Mouse (Mus musculus) forebrain, embryonic 14.5 days (tissue): Measurements from ENCODE around the gene Mrps9. TPM values are rescaled to one million over a fixed set of nuclear protein-coding genes. Genes with fewer than 3 reads are reported as not detected.

ENCODE experiments used
- ATAC-seq: fragments of 200-750 bp; cut with Nextera tagmentation; 2 replicates; pipeline ENCODE4 v1.8.0; 2017; ENCODE audit warnings: mild to moderate bottlenecking, moderate library complexity
- DNase-seq: peaks from one replicate; pipeline ENCODE4 v3.0.0-alpha.2; 2015; ENCODE audit warnings: low spot score
- H3K27ac ChIP-seq: fragments of 300-500 bp; sonication (generic); 2 replicates; pipeline ENCODE4 v1.5.1; 2014; ENCODE audit warnings: low read depth, mild to moderate bottlenecking, control low read depth, low read length, moderate library complexity
- H3K27me3 ChIP-seq: fragments of 300-500 bp; sonication (generic); replicated peaks from 2 replicates; pipeline ENCODE4 v1.6.1; 2014; ENCODE audit warnings: low read length, control low read depth, mixed read lengths; ENCODE audit not compliant: control insufficient read depth, insufficient read depth
- H3K36me3 ChIP-seq: fragments of 300-500 bp; sonication (generic); 2 replicates; pipeline ENCODE4 v1.6.1; 2014; ENCODE audit warnings: low read length, control low read depth; ENCODE audit not compliant: control insufficient read depth, insufficient read depth
- H3K4me1 ChIP-seq: fragments of 300-500 bp; sonication (generic); 2 replicates; pipeline ENCODE4 v1.6.1; 2014; ENCODE audit warnings: antibody characterized with exemption, low read length, control low read depth; ENCODE audit not compliant: control insufficient read depth, insufficient read depth
- H3K4me2 ChIP-seq: fragments of 300-500 bp; sonication (generic); 2 replicates; pipeline ENCODE4 v1.6.1; 2014; ENCODE audit warnings: mild to moderate bottlenecking, control low read depth, low read length
- H3K4me3 ChIP-seq: fragments of 300-500 bp; sonication (generic); 2 replicates; pipeline ENCODE4 v1.5.1; 2014; ENCODE audit warnings: low read depth, low read length, control low read depth
- H3K9ac ChIP-seq: fragments of 300-500 bp; sonication (generic); 2 replicates; pipeline ENCODE4 v1.6.1; 2014; ENCODE audit warnings: mild to moderate bottlenecking, low read length, control low read depth, moderate library complexity
- H3K9me3 ChIP-seq: fragments of 300-500 bp; sonication (generic); replicated peaks from 2 replicates; pipeline ENCODE4 v1.6.1; 2016; ENCODE audit warnings: low read length, control low read depth, mixed read lengths; ENCODE audit not compliant: control insufficient read depth
- WGBS: fragments of 180-500 bp; shearing (Covaris S2); extraction: QIAGEN DNeasy Blood & Tissue Kit; methylation state at CpG from one replicate; pipeline ENCODE4 v1.1.7; 2014; 5-methylcytosine and 5-hydroxymethylcytosine counted together
- polyA plus RNA-seq: library from polyadenylated mRNA; unstranded; fragments of >200 nt; fragmentation: Nextera tagmentation; extraction: Ambion mirVana; gene quantifications from 2 replicates; pipeline ENCODE4 v1.2.1, GENCODE M21; 2014

Gene Mrps9
- 45.4 and 48.0 TPM in 2 replicates for polyA plus RNA-seq

DNA sequence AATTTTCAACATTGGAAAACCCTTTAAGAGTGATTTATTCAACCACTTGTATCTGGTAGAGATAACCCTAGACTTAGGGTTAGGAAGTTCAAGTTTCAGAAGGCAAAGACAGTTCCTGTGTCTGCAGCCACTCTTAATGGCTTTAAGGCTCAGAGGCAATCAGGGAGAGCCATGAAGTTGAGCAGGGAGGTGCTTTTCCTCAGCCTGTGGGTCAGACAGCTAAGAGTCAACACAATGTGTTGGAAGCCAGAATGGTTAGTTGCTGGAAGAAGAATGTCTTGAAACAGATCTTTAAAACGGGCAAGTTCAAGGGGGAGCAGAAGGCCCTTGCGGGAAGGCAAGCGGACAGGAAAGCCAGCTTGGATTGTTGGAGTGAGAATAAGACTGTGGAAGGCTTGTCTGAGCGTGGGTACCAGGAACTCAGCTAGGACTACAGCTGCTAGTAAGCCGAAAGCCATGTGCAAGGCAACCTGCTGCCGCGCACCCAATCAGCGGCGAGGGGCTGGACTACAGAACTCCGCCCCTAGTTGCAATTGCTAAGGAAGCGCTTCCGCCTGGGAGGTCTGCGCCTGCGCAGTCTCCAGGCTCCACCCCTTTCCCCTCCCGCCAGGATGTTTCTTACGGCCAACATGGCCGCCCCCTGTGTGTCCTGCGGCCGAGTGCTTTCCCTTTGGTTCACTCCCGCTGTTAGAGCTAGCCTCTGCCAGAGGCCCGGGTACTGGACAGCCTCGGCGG, at the start of gene Mrps9:
Gene Mrps9, plus strand, starts transcription at position 571 of the 735 bp plus-strand sequence.
- Histone ChIP-seq H3K9me3 (no peaks in the 10 kb centered on the region), H3K9ac (peak within 1 kb of the TSS; percentile 85), H3K4me1 (peaks cover 5% of the 10 kb centered on the region), H3K27ac (peak within 1 kb of the TSS; percentile 55; the same call in 1 of the 2 replicates), H3K27me3 (no peaks in the 10 kb centered on the region; the same call in 1 of the 2 replicates), H3K4me3 (peak within 1 kb of the TSS; percentile 93), H3K4me2 (peak within 1 kb of the TSS; percentile 56), H3K36me3 (no peaks in the 10 kb centered on the region)
- ATAC-seq (peak; percentile 100), DNase-seq (peak; percentile 98)
- under 1% methylated on average over 23 of the region's 23 CpGs for WGBS

DNA sequence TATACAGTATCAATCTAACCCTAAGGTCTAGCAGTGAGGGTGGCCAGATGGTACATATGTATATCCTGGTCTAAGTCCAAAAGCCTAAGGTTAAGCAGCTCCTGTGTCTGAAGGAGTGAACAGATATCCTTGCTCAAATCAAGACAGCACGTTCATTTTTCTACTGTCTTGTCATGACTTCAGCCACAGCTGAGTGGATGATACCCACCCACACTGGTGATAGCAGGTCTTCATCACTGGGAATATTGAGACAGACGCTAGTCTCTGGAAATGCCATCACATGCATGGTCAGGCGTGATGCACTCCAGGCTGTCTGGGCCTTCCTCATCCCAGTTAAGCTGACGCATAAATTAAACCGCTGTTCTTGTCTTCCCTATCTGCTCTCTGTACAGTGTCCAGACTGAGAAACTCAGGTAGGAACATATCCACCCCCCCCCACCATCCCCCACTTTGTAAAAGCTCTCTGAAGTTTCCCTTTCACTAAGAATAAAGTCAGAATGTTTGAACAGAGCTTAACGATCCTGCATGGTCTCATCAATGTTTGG, 37.7 kb upstream of the Mrps9 start:
- DNase-seq = no peak
- H3K9me3 ChIP-seq = no peaks in the 10 kb centered on the region
- no peaks in the 10 kb centered on the region for H3K36me3 ChIP-seq
- H3K4me2 ChIP-seq = no peak overlapping the region
- 92% methylated on average over 6 of the region's 6 CpGs for WGBS
- H3K4me3 ChIP-seq = no peak overlapping the region
- H3K27me3 ChIP-seq = no peaks in the 10 kb centered on the region
- H3K9ac ChIP-seq = no peak overlapping the region
- H3K27ac ChIP-seq = no peak overlapping the region
- no peak for ATAC-seq
- H3K4me1 ChIP-seq = no peaks in the 10 kb centered on the region

DNA sequence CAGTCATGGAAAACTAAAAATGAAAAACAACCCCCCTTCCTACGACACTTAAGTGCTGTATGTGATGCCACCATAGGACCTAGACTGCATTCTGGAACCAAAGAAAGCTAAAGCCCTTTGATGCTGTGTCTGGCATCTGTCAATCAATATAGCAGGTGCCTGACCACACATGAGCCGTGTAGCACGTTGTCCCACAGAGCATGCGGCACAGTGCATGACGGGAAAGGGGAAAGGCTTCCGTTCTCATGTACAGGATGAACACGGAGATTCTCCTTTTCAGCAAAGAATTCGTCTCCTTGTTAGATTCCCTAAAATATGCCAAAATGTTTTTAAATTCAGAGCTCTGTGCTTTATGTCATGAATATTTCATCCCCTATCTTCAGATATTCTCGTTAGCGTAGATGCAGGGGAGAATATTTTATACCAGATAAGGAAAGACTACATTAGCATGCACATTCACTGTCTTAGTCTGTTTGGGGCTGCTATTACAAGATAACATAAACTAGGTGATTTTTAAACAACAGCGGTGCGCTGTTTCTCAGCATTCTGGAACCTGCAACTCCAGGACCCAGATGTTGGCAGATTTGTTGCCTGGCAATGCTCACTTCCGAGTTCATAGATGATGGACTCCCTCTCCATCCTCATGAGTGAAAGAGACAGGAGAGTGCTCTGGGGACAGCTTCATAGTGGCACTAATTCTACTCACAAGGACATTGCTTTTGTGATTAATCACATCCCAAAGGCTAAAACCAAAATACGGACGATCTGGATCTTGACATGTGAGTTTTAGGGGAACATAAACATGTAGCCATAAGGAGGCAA, 36.0 kb upstream of the Mrps9 start:
- no peak overlapping the region for H3K4me2 ChIP-seq
- no peak overlapping the region for H3K27ac ChIP-seq
- DNase-seq (no peak), ATAC-seq (no peak)
- H3K9me3 ChIP-seq = no peaks in the 10 kb centered on the region
- H3K4me3 ChIP-seq = no peak overlapping the region
- no peak overlapping the region for H3K9ac ChIP-seq
- WGBS = 86% methylated on average over 15 of the region's 15 CpGs
- H3K36me3 ChIP-seq = no peaks in the 10 kb centered on the region
- H3K27me3 ChIP-seq = no peaks in the 10 kb centered on the region
- no peaks in the 10 kb centered on the region for H3K4me1 ChIP-seq

DNA sequence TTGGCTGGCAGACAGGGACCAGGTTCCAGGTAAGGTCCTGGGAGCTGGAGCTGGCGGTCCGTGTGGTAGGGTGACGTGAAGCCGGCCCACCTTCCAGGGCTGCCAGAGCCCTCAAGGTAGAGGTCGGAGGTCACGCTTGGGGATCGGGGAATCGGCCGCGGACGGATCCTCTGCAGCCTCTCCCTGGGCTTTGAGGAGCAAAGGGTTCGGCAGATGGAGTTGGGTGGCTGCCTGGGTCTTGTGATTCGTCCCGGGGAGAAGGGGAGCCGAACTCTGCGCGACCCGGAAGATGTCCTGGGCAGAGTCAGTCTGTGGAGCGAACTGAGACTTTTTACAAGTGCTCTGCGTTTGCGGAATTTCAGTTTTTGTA, 350 bp downstream of the Mrps9 start:
- H3K4me1 ChIP-seq = peaks cover 5% of the 10 kb centered on the region
- WGBS = under 1% methylated on average over 21 of the region's 21 CpGs
- ATAC-seq = no peak; the same call in 1 of the 2 replicates
- H3K4me3 ChIP-seq = peak overlapping the region; percentile 93
- H3K9me3 ChIP-seq = no peaks in the 10 kb centered on the region
- peak overlapping the region; percentile 56 for H3K4me2 ChIP-seq
- no peaks in the 10 kb centered on the region; the same call in 1 of the 2 replicates for H3K27me3 ChIP-seq
- H3K9ac ChIP-seq = peak overlapping the region; percentile 85
- H3K27ac ChIP-seq = peak overlapping the region; percentile 55; the same call in 1 of the 2 replicates
- H3K36me3 ChIP-seq = no peaks in the 10 kb centered on the region
- DNase-seq = no peak

DNA sequence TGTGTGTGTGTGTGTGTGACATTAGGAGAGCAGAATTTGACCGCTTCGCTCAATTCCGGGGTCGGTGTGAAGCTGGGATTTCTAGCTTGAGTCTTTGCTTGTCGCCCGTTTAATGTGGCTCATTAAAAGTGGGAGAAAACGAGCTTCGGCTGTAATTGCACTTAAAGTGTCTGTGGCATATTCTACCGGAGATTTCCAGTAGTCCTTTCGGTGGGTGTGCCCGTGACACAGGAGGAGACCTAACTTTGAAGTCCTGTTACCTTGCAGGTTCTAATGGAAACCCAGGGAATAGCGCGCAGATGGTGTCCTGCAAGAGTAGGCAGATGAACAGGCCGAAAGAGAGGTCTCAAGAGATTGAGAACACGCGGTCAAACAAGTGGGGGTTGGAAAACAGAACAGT, 777 bp downstream of the Mrps9 start:
- Histone ChIP-seq H3K9ac (peak overlapping the region; percentile 85), H3K4me1 (peaks cover 5% of the 10 kb centered on the region), H3K27me3 (no peaks in the 10 kb centered on the region; the same call in 1 of the 2 replicates), H3K9me3 (no peaks in the 10 kb centered on the region), H3K4me3 (peak overlapping the region; percentile 93), H3K36me3 (no peaks in the 10 kb centered on the region), H3K27ac (no peak overlapping the region), H3K4me2 (peak overlapping the region; percentile 56)
- DNase-seq (no peak), ATAC-seq (no peak)
- WGBS = 3% methylated on average over 16 of the region's 16 CpGs

DNA sequence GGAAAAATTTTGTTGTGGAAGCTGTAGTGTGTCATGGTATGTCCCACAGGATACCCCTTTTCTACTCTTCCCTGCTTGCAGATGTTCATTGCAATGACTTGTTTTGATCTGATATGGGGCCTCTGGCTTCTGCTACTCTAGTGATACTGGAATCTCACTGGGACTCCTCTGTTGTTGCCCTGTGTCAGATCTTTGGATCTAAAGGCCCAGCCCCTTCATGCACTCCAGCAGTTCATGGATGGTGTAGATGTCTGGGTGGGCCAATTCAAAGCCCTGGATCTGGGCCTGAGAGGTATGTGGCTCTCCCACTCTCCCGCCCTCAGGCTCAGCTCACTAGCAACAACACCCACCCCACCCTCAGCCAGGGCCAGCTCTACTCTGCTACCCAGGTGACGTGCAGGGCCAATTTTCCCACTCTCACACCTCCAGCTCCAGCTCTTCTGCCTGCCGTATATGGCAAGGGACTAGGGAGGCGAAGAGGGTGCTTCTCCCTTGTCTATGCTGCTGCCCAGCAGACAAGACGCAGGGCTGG, 13.8 kb downstream of the Mrps9 start:
- 95% methylated on average over 5 of the region's 5 CpGs for WGBS

DNA sequence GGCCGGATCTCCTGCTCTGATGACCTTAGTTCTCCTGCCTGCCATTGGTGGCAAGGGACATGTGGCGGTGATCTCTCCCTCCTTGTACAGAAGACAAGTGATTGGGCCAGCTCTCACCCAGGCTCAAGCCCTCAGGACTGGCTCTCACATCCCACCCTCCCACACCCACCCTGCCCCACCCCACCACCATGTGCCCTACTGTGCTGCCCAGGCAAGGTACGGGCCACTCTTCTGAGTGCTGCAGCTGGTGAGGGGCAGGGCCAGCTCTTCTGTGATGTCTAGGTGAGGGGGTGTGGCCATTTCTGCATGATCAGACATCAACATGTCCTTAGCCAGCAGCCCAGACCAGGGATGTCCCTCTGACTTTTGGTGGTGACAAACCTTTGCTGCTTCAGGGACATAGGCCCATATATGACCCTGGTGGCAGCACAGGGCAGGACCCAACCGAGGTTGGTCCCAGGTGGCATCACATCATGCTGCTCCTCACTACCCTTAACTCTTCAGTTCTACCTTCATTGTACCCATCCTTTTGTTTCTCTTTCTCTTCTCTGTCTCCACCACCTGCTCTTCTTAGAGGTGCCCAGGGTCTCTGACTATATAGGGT, 14.4 kb downstream of the Mrps9 start:
- Histone ChIP-seq H3K4me3 (no peak overlapping the region), H3K27me3 (no peaks in the 10 kb centered on the region), H3K9ac (no peak overlapping the region), H3K4me2 (no peak overlapping the region), H3K4me1 (no peaks in the 10 kb centered on the region), H3K36me3 (peaks cover 18% of the 10 kb centered on the region; the same call in 1 of the 2 replicates), H3K9me3 (no peaks in the 10 kb centered on the region), H3K27ac (no peak overlapping the region)
- ATAC-seq = no peak; the same call in 1 of the 2 replicates
- no peak for DNase-seq
- 99% methylated on average over 4 of the region's 4 CpGs for WGBS

More for the DNA sequence above, 13.8 kb downstream of the Mrps9 start:
- DNase-seq (no peak), ATAC-seq (no peak)
- Histone ChIP-seq H3K9ac (no peak overlapping the region), H3K4me2 (no peak overlapping the region), H3K4me1 (no peaks in the 10 kb centered on the region), H3K9me3 (no peaks in the 10 kb centered on the region), H3K27me3 (no peaks in the 10 kb centered on the region), H3K27ac (no peak overlapping the region), H3K4me3 (no peak overlapping the region), H3K36me3 (peaks cover 18% of the 10 kb centered on the region; the same call in 1 of the 2 replicates)

DNA sequence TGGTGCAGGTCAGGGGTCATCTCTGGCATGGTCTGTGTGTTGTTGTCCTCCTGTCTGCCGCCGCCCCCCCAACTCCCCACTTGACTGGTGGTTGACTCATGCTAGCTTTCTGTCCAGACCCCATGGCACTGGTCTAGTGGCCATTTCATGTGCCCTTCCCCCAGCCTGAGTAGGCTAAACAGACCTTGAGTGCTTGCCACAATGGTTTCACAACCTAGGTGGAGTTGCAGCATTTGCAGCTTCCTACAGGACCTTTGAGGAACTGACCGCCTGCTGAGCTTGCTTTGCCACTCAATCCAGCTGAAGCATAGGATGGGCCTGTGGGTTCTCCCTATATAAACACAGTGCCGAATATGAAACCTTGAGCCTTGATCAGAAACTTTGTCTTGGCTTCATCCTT, 15.0 kb downstream of the Mrps9 start:
- Histone ChIP-seq H3K9me3 (no peaks in the 10 kb centered on the region), H3K27ac (no peak overlapping the region), H3K4me1 (no peaks in the 10 kb centered on the region), H3K4me3 (no peak overlapping the region), H3K27me3 (no peaks in the 10 kb centered on the region), H3K9ac (no peak overlapping the region), H3K4me2 (no peak overlapping the region), H3K36me3 (peaks cover 18% of the 10 kb centered on the region; the same call in 1 of the 2 replicates)
- 95% methylated on average over 4 of the region's 4 CpGs for WGBS
- ATAC-seq = no peak
- no peak for DNase-seq
